Mouse (Mus musculus): ENCODE data around the gene Itga1.

The Itga1 gene

GRCm38 (mm10) chr13:114992260-114993014 is 109.3 kb downstream of the Itga1 start:
- no peak for DNase-seq (ENCODE audit: low read depth, low spot score)

GRCm38 (mm10) chr13:114987668-114988067 is 114.1 kb downstream of the Itga1 start:
- no peak for DNase-seq (ENCODE audit: low read depth, low spot score)

GRCm38 (mm10) chr13:114987161-114987560 is 114.6 kb downstream of the Itga1 start:
- DNase-seq (ENCODE audit: low read depth, low spot score) = no peak

- DNase-seq (ENCODE audit: low read depth, low spot score) = no peak
Measured at GRCm38 (mm10) chr13:114984658-114985057, 117.1 kb downstream of the Itga1 start.

- DNase-seq (ENCODE audit: low read depth, low spot score) = no peak
Measured at GRCm38 (mm10) chr13:114983116-114983515, 118.6 kb downstream of the Itga1 start.

GRCm38 (mm10) chr13:114980831-114981419 is 120.8 kb downstream of the Itga1 start:
- DNase-seq (ENCODE audit: low read depth, low spot score) = no peak

GRCm38 (mm10) chr13:114974484-114975042 is 127.2 kb downstream of the Itga1 start:
- no peak for DNase-seq (ENCODE audit: low read depth, low spot score)

GRCm38 (mm10) chr13:114971905-114972304 is 129.9 kb downstream of the Itga1 start:
- no peak for DNase-seq (ENCODE audit: low read depth, low spot score)

- DNase-seq (ENCODE audit: low read depth, low spot score) = peak; percentile 46
Measured at GRCm38 (mm10) chr13:114964233-114964632, 137.5 kb downstream of the Itga1 start.

- no peak for DNase-seq (ENCODE audit: low read depth, low spot score)
Measured at GRCm38 (mm10) chr13:114954516-114954915, 147.2 kb downstream of the Itga1 start.

GRCm38 (mm10) chr13:114933541-114933940 is 168.2 kb downstream of the Itga1 start:
- no peak for DNase-seq (ENCODE audit: low read depth, low spot score)

- peak; percentile 42 for DNase-seq (ENCODE audit: low read depth, low spot score)
Measured at GRCm38 (mm10) chr13:114931775-114932294, 169.9 kb downstream of the Itga1 start, which contains the start of gene Itga2. TSS of gene Itga2 (minus strand) at chr13:114932100.

GRCm38 (mm10) chr13:114930996-114931649 is 170.6 kb downstream of the Itga1 start:
- DNase-seq (ENCODE audit: low read depth, low spot score) = no peak

- no peak for DNase-seq (ENCODE audit: low read depth, low spot score)
Measured at GRCm38 (mm10) chr13:114924785-114925184, 177.0 kb downstream of the Itga1 start.

GRCm38 (mm10) chr13:114923331-114923730 is 178.4 kb downstream of the Itga1 start:
- DNase-seq (ENCODE audit: low read depth, low spot score) = no peak

GRCm38 (mm10) chr13:114915767-114916166 is 186.0 kb downstream of the Itga1 start:
- DNase-seq (ENCODE audit: low read depth, low spot score) = no peak

- no peak for DNase-seq (ENCODE audit: low read depth, low spot score)
Measured at GRCm38 (mm10) chr13:114914963-114915362, 186.8 kb downstream of the Itga1 start.

- no peak for DNase-seq (ENCODE audit: low read depth, low spot score)
Measured at GRCm38 (mm10) chr13:114914559-114914958, 187.2 kb downstream of the Itga1 start.

- DNase-seq (ENCODE audit: low read depth, low spot score) = no peak
Measured at GRCm38 (mm10) chr13:114910629-114911028, 191.1 kb downstream of the Itga1 start.

- DNase-seq (ENCODE audit: low read depth, low spot score) = no peak
Measured at GRCm38 (mm10) chr13:114909514-114909913, 192.2 kb downstream of the Itga1 start.

GRCm38 (mm10) chr13:114907876-114908275 is 193.9 kb downstream of the Itga1 start:
- DNase-seq (ENCODE audit: low read depth, low spot score) = no peak
